Comparison of ENCODE assay signal across 8 mouse cellular contexts in the genomic region with DNA sequence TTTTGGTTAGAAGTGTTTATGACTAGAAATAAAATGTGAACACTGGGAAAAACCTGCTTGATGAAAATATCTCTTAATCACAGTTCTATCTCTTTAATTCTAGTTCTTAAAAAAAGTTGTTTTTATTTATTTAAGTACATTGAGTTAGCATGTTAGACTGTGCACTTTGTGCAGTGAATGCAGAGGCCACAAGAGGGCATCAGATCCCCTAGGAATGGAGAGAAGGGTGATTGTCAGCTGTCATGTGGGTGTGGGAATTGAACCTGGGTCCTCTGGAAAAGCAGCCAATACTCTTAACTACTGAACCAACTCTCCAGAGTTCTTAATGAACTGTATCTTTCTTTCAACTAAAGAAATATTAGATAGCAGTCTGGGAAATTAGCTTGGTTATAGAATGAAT. TPM values are rescaled to one million over a fixed set of nuclear protein-coding genes. Genes with fewer than 3 reads are reported as not detected.
A peak's percentile ranks its signal among the peaks of the same experiment; 100 is the strongest.
DNase-seq lines count a peak whose midpoint lies in the region; ATAC-seq and TF ChIP-seq lines count a peak whose summit lies in the region.
"Had no signal": no experiment of that assay in that cellular context is flagged by ENCODE, and none has a peak within 500 bp of the region (broad histone marks: within the 10 kb centered on the region; RNA-seq: fewer than 3 reads in every experiment).

No protein-coding gene starts in this region.

- no peak overlapping the region for H3K27ac ChIP-seq in liver, adult 2 months (replicated peaks; ENCODE audit: insufficient read depth, low read depth, low read length)
- H3K27ac ChIP-seq in liver, embryonic 11.5 days (ENCODE audit: low read depth, low read length) = no peak overlapping the region
- H3K27ac ChIP-seq in lung, postnatal 0 days (ENCODE audit: low read length) = no peak overlapping the region
- H3K27ac ChIP-seq in midbrain, embryonic 11.5 days (ENCODE audit: low read depth, low read length) = no peak overlapping the region
- H3K27ac ChIP-seq in heart, embryonic 10.5 days = no peak overlapping the region

- peak; percentile 44 for DNase-seq in liver, adult 2 months (ENCODE audit: extremely low read depth, low read depth, low spot score)
- DNase-seq in liver, embryonic 11.5 days (ENCODE audit: low spot score) = no peak
- peak; percentile 11 for DNase-seq in WW6 (ENCODE audit: low read depth, low spot score)
- DNase-seq in lung, postnatal 0 days (ENCODE audit: low spot score) = no peak
- peak; percentile 69 for DNase-seq in thymus, postnatal 14 days
- DNase-seq in midbrain, embryonic 11.5 days (ENCODE audit: low spot score, missing footprints) = no peak
- no peak for DNase-seq in heart, embryonic 10.5 days (ENCODE audit: low spot score)

- peak; percentile 44; the same call in 1 of the 2 replicates for TF ChIP-seq CTCF in liver, adult 2 months (IDR thresholded peaks at IDR 0.05; ENCODE audit: low read depth, low read length)
- peak; percentile 70 for TF ChIP-seq CTCF in lung, postnatal 0 days (IDR thresholded peaks at IDR 0.05)

- ATAC-seq in liver, embryonic 11.5 days (replicated peaks; ENCODE audit: low FRiP score) = no peak
- no peak for ATAC-seq in lung, postnatal 0 days
- no peak for ATAC-seq in midbrain, embryonic 11.5 days (ENCODE audit: low FRiP score)

- H3K36me3 ChIP-seq in liver, adult 2 months (ENCODE audit: control insufficient read depth, insufficient read depth, low read length) = no peaks in the 10 kb centered on the region
- H3K36me3 ChIP-seq in liver, embryonic 11.5 days (ENCODE audit: control insufficient read depth, insufficient read depth, low read length) = 0 out of 2 replicates have a peak, but pooled peaks cover 2% of the 10 kb centered on the region
- H3K36me3 ChIP-seq in lung, postnatal 0 days (ENCODE audit: insufficient read depth, low read length) = no peaks in the 10 kb centered on the region
- no peaks in the 10 kb centered on the region for H3K36me3 ChIP-seq in midbrain, embryonic 11.5 days (ENCODE audit: control insufficient read depth, insufficient read depth, low read length)
- 0 out of 2 replicates have a peak, but pooled peaks cover 2% of the 10 kb centered on the region for H3K36me3 ChIP-seq in heart, embryonic 10.5 days

- TF ChIP-seq POLR2A in liver, adult 2 months (IDR thresholded peaks at IDR 0.05; ENCODE audit: extremely low read depth, insufficient read depth, low read length) = no peak

- H3K79me2 ChIP-seq in liver, adult 2 months (ENCODE audit: control insufficient read depth, insufficient read depth, low read length) = peaks cover 24% of the 10 kb centered on the region; the same call in 1 of the 2 replicates

- H3K9ac ChIP-seq in liver, adult 2 months (ENCODE audit: low read depth, low read length) = no peak overlapping the region
- H3K9ac ChIP-seq in liver, embryonic 11.5 days (ENCODE audit: low read depth, low read length) = no peak overlapping the region
- H3K9ac ChIP-seq in lung, postnatal 0 days (replicated peaks; ENCODE audit: low read depth) = no peak overlapping the region
- no peak overlapping the region for H3K9ac ChIP-seq in midbrain, embryonic 11.5 days (ENCODE audit: low read length)

- no peaks in the 10 kb centered on the region for H3K9me3 ChIP-seq in liver, embryonic 11.5 days (ENCODE audit: control insufficient read depth, low read length)
- H3K9me3 ChIP-seq in lung, postnatal 0 days (ENCODE audit: low read length) = no peaks in the 10 kb centered on the region
- H3K9me3 ChIP-seq in midbrain, embryonic 11.5 days (ENCODE audit: control insufficient read depth, low read length) = no peaks in the 10 kb centered on the region
- H3K9me3 ChIP-seq in heart, embryonic 10.5 days = no peaks in the 10 kb centered on the region

- no peak for TF ChIP-seq EP300 in lung, postnatal 0 days (IDR thresholded peaks at IDR 0.05)

- no peaks in the 10 kb centered on the region; the same call in 1 of the 2 replicates for H3K4me1 ChIP-seq in liver, adult 2 months (ENCODE audit: control insufficient read depth, insufficient read depth, low read length)
- peaks cover 14% of the 10 kb centered on the region for H3K4me1 ChIP-seq in liver, embryonic 11.5 days (replicated peaks; ENCODE audit: control insufficient read depth, insufficient read depth, low read length)
- H3K4me1 ChIP-seq in lung, postnatal 0 days (ENCODE audit: insufficient read depth, low read depth, low read length) = no peaks in the 10 kb centered on the region
- no peaks in the 10 kb centered on the region for H3K4me1 ChIP-seq in midbrain, embryonic 11.5 days (ENCODE audit: control insufficient read depth, insufficient read depth, low read length)
- no peaks in the 10 kb centered on the region for H3K4me1 ChIP-seq in heart, embryonic 10.5 days

- no peak overlapping the region for H3K4me3 ChIP-seq in liver, adult 2 months (ENCODE audit: insufficient read depth, low read depth, low read length)
- H3K4me3 ChIP-seq in liver, embryonic 11.5 days (ENCODE audit: low read depth, low read length) = no peak overlapping the region
- no peak overlapping the region for H3K4me3 ChIP-seq in lung, postnatal 0 days (ENCODE audit: low read depth, low read length)
- H3K4me3 ChIP-seq in midbrain, embryonic 11.5 days (ENCODE audit: low read depth, low read length) = no peak overlapping the region
- no peak overlapping the region for H3K4me3 ChIP-seq in heart, embryonic 10.5 days
- H3K4me3 ChIP-seq: erythroblast, embryonic 14.5 days had no signal

- no peaks in the 10 kb centered on the region for H3K27me3 ChIP-seq in liver, adult 2 months (ENCODE audit: control insufficient read depth, insufficient read depth, low read length)
- no peaks in the 10 kb centered on the region for H3K27me3 ChIP-seq in liver, embryonic 11.5 days (replicated peaks; ENCODE audit: control insufficient read depth, insufficient read depth, low read length)
- H3K27me3 ChIP-seq in lung, postnatal 0 days (replicated peaks; ENCODE audit: insufficient read depth, low read length) = no peaks in the 10 kb centered on the region
- no peaks in the 10 kb centered on the region for H3K27me3 ChIP-seq in midbrain, embryonic 11.5 days (ENCODE audit: control insufficient read depth, insufficient read depth, low read length)
- H3K27me3 ChIP-seq in heart, embryonic 10.5 days (ENCODE audit: insufficient read depth, poor library complexity, severe bottlenecking) = no peaks in the 10 kb centered on the region

- H3K4me2 ChIP-seq in liver, embryonic 11.5 days = no peak overlapping the region
- H3K4me2 ChIP-seq in lung, postnatal 0 days (replicated peaks; ENCODE audit: low read depth, low read length) = no peak overlapping the region
- no peak overlapping the region for H3K4me2 ChIP-seq in midbrain, embryonic 11.5 days

RNA-seq across cellular contexts. Expression of a gene that starts 29.6 kb away (rescaled TPM):
- 50.9 and 65.2 TPM in 2 replicates for total RNA-seq in liver, adult 2 months (2014; rRNA removed)
- polyA plus RNA-seq in liver, adult 2 months (2012; rRNA removed) = 8.7 and 10.0 TPM in 2 replicates
- polyA plus RNA-seq in liver, embryonic 11.5 days (2014; fragmentation: Nextera tagmentation; extraction: Ambion mirVana) = 114 and 121 TPM in 2 replicates
- 166 and 190 TPM in 2 replicates for polyA plus RNA-seq in lung, postnatal 0 days (2015; fragmentation: Nextera tagmentation; extraction: Ambion mirVana)
- polyA plus RNA-seq in midbrain, embryonic 11.5 days (2014; fragmentation: Nextera tagmentation; extraction: Ambion mirVana) = 87.0 and 91.8 TPM in 2 replicates
- polyA plus RNA-seq in heart, embryonic 10.5 days (2016; fragmentation: Nextera tagmentation; extraction: Ambion mirVana) = 73.9 and 95.3 TPM in 2 replicates

Comparison
In these comparisons a context has a peak if more than half of its experiments do, and no peak if none do; other contexts are left out.
1. DNase-seq: peak in liver, adult 2 months (single experiment), WW6 (single experiment) and thymus, postnatal 14 days (single experiment); none in liver, embryonic 11.5 days (single experiment), lung, postnatal 0 days (single experiment), midbrain, embryonic 11.5 days (single experiment) and heart, embryonic 10.5 days (single experiment).